Mouse (Mus musculus) cerebellum, adult 9-10 months (tissue): ENCODE measurements around the gene Rhebl1.
A peak's percentile ranks its signal among the peaks of the same experiment; 100 is the strongest.

ENCODE experiments used
- DNase-seq: peaks from one replicate; pipeline ENCODE4 v3.0.0; 2022

Gene Rhebl1

DNA sequence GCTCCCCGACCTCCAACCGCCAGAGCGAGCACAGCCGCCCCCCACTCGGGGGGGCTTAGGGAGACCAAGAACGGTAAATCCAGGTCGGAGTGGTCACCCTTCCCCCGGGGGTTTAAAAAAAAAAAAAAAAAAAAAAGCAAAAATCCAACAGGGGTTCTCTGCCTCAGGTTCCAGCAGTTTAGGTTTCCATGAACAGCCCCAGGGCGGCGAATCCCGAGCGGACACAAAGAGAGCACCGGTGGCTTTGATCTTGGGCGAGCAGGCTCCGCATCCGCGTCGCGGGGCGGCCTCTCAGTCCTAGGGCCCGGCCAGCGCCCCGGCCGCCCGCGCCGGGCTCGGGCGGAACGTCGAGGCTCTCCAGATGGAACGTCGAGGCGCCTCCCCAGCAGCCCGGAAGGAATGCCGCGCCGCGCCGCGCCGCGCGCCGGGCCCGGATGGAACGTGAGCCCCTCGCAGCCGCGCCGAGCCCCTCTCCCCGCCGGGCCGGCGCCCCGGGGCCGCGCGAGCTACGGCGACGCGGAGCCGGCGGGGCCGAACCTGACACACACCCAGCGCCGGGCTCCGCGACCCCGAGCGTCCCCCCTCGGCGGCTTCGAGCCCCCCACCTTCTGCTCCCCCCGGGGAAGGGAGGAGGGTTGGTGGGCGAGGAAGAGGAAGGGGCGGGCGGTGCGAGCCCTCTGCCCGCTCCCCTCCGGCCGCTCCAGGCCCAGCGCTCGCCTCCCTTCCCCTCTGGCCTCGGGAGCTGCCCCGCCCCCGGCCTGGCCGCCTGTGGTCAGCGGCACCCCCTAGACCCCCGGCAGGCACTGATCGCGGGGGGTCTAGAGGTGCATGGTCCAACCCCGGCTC is 23.0 kb downstream of the Rhebl1 start, which contains the start of gene Kmt2d:
Gene Kmt2d (minus strand): TSS at position 135 of the 846 bp plus-strand sequence.
- DNase-seq: no peak

DNA sequence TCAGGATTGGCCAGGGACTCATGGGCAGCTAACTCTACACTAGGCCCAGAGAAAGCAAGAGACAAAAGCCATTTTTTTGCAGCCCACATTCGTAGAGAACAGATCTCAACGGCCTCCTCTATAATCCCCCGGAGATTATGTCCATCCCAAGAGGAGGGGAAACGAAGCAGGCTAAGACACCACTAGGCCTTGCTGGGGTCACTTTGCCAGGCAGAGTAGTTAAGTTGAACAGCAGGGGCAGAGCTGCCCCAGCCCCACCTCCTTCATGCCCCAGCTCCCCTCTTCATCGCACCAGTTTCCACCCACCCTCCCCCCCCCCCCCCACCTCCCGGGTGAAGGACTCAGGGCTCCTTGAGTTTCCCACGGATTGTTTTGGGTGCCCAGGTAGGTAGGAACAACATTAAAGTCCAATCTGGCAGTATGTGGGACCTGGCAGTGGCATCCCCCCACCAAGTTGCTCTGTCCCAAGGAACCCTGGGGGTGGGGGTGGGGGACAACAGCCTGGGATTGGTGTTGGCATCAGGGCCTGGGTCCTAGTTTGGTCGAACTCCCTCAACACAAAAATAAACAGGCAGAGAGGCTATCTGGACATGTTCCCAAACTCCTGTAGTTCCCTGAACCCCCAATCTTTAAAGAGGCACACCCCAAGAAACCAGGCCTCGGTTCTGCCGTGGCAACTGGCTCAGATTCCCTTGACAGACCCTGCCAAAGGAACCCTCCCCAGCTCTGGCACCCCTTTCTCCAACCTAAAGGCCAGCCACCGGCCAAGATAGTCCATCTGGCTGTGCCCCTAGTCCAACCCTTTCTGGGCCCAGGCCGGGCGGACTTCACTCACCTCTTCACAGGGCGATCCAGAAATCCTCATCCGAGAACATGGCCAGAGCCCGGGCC is 23.9 kb downstream of the Rhebl1 start:
- peak; percentile 74 for DNase-seq

DNA sequence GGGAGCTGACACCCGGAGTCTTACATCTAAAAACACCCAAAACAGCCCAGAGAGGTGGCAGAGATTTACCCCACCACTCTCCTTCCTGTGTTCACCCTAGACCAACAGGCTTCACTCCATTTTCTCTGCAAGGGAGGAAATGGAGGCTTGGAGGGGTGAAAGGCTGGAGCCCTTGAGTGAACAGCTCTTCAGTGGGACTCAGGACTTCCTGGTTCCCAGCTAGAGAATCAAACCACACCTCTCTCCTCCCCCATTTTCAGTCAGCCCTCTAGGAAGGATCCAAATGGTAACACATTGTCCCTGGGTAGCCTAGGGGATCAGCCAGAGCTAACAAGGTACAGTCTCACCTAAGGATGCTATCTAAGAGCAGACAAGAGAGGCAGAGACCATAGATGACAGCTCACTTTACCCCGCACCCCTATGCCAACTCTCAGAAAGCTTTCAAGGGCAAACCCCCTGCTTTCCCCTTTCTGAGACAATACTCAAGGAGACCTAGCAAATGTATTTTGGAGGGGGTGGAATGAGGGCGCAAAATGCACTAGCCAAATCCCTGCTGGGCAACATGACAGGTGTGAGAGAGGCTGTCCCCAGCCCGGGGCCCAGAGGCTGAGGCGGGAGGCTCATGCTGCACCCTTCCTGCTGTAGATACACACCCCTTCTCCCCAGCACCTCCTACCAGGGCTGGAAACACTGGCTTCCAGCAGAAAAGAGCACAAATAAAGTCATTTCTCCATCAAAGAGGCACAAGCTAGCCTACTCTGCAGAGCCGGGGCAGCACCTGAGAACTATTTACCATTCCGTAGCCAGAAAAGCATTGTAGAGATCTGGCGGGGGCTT is 24.8 kb downstream of the Rhebl1 start:
- no peak for DNase-seq

DNA sequence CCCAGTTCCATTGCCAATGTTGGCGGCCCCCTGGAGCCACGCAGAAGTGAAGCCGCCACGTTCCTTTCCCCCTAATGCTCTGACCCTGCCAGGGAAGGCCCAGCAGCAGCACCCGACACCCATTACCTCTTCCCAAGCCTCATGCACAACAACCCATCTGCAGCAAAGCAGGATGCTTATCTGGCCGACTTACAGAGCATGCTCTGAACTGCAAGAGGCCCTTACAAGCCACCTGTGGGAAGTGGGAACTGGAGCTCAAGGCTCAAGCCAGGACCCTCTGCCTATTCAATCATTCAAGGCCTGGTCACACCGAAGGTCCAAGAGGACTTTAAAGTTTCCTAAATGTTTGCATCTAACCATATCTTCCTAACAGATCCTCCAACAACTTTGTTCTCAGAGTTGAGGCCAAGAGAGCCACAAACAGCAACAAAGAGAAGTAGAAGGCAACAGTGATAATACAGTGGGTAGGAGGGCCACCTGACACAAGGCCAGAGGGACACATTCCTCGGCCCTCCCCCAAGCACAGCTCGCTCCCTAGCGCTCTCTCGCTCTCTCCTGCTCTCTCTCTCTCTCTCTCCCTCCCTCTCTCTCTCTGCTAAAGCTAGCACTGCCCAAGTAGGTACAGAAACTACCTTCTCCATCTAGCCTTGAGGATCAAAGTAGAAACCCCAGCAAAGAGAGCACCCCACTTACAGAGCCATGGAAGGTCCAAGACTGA is 25.8 kb downstream of the Rhebl1 start:
- no peak for DNase-seq

DNA sequence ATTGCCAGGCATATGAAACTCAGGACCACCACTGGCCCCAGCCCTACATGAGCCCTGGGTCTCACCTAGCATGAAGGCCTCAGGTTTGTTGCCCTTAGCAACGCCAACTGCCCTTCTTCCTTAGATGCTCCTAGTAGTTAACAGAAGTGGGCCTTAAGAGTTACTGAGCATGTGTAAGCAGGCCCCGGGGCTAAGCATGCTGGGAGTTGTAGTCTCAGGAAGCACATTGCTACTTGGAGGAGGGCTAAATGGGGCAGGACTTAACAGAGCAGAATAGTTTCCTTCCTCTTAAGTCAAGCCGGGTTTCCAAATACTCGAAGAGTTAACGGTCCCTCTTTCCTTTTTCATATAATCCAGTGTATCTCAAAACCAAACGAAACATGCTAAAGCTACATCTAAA is 27.0 kb downstream of the Rhebl1 start:
- DNase-seq: peak; percentile 67

DNA sequence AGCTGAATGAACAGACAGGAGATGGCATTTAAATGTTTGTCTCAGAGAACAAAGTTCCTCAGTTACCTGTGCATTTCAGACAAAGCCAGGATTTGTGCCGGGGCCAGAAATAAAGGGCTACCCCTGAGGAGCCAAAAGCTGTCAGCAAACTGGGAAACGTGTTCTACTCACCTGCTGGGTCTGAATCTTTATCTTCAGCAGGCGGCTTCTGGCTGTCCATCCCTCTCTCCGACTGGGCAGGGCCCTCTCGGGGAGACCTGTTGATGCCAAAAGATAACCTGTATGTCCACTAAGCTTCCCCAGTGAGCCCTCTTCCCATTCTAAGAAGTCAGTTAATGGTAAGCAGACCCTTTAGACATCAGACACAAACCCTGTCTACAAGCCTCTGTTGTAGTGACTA is 27.8 kb downstream of the Rhebl1 start:
- DNase-seq: no peak

DNA sequence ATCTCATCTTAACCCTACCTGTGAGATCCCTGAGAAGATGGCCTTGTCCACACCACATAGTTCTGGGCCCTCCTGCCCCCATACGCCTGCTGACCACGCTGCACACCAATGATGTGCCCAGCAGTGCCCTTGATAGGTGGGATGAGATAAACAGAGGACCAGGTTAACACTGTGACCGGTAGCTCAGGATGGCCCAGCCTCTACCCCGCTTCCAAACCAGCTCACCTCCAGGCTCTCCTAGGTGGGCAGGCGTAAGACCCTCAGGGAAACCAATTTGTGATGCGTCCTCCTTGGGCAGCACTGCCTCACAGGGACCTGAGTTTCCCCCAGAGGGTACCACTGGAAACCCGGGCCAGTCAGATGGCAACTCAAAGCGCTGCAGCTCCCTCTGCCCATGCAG is 28.6 kb downstream of the Rhebl1 start:
- no peak for DNase-seq

DNA sequence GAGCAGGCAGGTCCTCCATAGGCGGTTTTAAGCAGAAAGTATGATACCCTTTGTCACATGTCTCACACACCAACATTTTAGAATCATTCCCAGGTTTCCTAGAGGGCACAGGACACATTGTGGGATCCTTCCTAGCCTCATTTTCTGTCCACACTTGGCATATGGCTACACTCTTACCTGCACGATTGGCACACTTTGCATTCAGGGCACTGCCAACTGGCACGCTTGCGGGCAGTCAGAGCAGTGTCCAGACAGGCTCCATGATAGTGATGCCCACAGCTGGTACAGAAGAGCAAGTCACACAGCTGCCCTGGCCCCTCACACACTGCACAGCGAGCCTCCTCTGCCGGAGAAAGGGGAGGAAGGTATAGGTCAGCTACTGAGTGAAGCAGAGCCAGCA is 29.4 kb downstream of the Rhebl1 start:
- no peak for DNase-seq

DNA sequence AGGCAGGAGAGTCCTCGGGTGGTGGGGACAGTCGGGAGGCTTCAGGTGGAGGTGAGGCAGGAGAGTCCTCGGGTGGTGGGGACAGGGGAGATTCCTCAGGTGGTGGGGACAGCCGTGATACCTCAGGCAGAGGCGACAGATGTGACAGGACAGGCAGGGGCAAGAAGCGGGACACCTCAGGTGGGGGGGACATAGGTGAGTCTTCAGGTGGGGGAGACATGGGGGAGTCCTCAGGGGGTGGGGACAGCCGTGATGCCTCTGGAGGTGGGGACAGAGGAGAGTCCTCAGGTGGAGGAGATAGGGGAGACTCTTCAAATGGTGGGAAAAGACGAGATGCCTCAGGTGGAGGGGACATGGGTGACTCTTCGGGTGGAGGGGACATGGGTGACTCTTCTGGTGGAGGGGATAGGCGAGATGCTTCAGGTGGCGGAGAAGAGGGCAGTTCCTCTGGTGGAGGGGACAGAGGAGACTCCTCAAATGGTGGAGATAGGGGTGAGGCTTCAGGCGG is 30.8 kb downstream of the Rhebl1 start:
- DNase-seq: no peak

DNA sequence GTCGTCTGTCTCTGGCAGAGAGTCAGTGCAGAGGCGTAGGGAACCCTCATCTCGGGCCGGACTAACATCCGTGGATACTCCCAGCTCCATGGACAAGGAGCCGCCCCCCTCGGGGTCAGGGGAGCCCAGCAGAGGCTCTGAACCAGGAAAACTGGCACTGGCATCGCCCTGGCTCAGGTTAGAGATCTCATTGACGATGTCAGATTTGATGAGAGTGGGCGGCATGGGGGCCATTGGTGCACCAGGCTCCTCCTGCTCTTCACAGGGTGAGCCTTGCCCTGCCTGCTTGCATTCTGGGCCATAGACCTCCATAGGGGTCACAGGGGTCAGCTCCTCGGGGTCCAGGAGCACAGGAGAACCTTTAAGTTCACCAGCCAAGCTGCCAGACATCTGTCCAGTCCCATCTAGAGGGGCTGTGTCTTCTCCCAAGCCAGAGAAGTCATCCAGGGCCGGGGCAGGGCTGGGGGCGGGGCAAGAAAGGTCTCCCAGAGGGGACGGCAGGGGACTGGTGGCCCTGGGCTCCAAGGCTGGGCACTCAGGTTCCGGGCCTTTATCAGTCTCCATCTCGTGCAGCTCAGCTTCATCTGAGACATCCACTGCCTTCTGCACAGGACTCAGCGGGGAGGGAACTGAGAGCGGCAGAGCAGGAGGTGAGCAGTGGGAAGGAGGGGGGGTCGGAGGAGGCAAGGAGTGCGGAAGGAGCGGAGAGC is 32.5 kb downstream of the Rhebl1 start:
- DNase-seq: no peak

DNA sequence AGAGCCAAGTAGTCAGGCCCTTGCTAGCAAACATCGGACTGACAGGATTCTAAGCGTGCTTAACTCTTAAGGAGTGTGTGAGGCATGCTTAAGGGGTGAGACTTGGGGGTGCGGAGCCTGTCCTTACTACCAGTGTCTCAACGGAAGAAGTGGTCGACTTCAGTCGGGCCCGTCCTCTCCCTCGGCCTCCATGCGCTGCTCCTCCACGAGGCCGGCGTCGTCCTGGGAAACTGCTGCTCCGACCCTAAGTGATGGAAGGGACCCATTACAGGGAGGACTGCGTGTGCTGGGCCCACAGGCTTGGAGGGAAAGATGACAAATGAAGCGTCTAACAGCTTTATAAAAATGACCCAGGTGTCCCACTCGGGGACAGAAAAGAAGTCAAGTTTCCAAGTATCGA is 33.4 kb downstream of the Rhebl1 start:
- DNase-seq: no peak

DNA sequence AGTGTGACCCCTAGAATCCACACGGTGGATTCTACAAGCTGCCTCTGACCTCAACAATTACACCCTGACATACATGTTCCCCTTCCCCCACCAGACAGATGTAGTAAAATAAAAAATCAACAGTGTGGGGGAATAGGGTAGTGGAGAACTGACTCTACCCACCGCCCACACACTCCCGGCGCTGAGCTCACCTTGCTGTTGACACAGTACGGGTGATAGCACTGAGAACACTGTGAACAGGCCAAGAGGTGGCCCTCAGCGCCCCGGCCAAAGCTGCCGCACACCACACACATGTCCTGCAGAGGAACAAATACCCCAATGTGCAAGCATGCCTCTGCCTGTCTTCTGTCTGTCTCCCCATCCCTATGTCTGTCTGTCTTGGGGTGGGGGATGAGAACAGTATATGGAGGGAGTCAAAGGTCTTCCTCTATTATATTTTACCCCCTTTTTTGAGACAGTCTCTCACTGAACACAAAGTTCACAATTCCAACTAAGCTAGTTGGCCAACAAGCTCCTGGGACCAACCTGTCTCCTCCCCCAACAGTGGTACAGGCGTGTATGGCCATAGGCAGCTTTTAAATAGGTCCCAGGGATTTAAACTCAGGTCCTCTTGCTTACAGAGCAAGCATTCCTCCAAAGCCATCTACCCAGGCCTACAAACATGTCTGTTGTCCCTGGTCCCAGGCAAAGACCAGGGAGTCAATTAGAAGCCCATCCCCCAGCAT is 34.9 kb downstream of the Rhebl1 start:
- no peak for DNase-seq

DNA sequence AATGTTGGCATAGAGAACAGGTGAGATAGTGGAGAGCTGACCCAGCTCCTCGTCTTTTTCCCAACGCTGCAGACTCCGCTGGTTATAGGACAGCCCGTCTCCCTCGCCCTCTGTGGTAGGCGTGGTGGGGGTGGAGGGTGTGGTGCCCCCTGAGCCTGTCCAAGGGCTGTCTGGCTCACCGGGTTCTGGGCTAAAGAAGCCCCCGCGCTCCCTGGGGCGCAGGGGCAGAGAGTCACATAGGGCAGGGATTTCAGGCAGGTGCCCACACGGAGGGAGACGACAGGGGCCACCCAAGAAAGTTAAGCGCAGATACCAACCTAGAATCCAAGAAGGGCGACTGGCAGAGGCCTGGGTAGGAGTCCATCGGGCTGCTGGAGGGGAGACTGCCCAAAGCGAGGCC is 40.1 kb downstream of the Rhebl1 start:
- no peak for DNase-seq

DNA sequence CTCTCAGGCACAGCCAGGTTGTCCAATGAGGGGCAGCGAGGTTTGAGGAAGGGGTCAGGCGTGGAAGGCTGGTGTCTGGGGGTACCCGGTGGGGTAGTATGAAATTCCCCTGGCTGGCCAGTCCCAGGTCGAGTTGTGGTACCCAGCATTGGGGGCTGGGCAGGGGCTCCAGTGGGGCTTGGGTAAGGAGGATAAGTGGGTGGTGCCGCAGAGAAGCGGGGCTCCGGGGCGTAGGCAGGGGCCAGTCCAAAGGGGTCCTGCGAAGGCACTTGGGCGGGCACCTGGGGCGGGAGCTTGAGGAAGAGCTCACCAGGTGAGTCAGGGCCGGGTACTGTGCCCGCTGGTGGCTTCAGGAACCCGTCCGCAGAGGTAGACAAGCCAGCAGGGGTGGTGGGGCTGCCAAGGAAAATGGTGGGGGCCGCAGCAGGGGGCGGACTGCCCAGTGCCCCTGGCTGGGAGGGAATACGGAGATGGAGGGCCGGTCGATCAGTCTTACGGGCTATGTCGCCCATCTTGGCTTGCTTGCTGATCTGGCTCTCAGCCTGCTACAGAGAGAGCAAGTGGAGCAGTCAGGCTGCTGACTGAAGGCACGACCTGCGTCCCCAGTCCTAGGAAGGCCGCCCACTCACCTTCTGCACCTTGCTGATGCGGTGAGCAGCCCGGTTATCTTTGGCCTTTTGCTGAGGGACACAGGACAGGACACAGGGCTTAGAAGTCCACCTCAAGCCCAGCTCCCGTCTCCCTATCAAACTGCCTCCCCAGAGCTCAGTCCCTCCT is 41.0 kb downstream of the Rhebl1 start:
- DNase-seq: no peak

DNA sequence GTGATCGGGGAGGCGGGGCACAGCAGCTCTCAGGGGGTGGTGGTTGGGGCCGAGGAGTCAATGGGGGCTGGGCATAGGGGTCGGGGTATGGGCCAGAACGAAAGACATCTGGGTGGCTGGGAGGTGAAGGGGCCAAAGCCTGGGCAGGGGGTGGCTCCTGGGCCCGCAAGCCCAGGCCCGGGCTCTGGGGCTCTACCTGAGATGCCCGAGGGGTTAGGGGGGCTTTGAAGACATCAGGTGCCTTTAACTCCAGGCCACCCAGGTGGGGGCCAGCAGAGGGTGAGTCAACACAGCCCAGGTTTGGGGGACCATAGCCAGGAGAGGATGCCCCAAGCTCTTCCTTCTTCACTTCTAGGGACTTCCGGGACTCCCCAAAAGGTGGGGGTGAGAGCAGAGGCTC is 41.6 kb downstream of the Rhebl1 start:
- no peak for DNase-seq

DNA sequence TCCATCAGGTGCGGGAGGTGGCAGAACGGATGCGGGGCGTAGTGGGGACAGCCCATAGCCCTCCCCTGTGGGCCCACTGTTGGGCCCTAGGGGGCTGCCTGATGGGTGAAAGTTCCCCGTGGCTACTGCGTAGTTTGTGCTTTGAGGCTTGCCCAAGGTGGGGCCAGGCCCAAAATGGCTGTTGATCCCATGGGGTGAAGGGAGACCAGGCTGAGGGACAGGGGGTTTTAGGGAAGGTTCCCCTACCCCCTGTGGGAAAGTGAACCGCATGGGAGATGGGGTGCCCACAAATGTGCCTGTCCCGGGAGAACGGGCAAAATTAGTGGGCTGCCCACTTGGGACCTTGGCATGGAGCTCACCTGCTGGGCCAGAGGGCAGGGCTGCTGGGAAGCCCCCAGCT is 42.3 kb downstream of the Rhebl1 start:
- DNase-seq: no peak

DNA sequence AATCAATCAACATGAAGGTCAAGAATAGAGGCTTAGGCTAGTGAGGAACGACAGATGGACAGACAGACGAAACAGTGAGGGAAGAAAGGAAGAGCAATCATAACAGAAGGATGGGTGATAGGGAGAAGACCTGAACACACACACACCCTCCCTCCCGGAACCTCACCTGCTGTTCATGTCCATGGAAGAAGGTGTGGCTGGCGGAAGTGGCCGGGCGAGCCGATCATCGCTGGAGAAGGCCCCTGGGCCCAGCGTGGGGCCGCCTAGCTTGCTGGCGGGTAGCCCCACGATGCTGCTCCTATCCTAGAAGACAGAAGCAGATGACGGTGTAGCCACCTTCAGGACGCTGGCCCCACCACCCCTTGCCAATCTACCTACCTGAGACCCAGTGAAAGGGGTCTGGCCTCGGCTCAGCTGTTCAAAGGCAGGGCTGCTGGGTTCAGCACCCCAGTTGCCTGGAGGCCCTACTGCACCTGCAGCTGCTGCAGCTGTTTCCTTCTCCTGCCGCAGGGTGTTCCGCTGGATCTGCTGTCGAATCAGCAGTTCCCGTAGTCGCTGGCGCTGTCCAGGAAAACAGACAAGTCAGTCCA is 43.0 kb downstream of the Rhebl1 start:
- no peak for DNase-seq

DNA sequence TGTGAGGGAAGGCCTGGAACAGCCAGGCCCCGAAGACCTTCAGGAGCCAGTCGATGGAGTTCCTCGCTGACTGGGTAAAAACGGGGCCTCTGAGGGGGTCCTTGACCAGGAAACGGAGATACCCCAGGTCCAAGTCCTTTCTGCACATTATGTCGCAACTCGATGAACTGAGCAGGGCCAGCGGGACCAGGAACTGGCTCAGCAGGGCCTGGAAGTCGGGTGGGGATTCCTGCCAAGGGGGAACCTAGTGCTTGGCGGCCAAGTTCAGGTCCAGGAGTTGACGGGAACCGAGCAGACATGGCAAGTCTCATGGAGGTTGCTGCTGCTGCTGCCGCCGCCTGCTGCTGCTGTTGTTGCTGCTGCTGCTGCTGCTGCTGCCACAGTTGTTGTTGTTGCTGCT is 43.7 kb downstream of the Rhebl1 start:
- DNase-seq: no peak

DNA sequence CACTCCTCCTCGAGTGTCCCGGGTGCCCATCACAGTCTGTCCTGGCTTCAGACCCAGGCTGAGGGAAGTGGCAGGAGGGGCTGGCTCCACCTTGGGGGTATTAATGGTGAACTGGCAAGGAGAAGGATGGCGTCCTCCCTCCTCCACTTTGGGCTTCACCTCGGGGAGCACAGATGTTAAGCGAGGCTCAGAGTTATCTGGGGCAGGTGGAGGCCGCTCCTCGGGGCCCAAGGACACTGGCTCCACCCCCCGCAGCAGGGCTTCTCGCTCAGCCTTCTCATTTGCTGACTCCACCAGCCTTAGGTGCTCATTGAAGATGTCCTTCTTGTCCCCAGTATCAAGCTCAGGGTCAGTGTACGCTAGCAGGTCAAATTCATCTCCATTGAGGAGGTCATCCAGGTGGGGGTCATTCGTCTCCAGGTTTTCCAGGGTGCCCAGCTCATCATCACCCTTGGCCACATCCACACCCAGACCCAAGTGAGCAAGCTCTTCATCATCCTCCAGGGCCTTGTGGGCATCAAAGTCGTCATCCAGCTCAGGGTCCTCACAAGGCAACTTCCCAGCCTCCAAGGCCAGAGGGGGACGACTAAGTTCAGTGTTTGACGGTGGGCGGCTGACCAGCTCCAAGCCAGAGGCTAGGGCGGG is 44.3 kb downstream of the Rhebl1 start:
- no peak for DNase-seq
